Mouse (Mus musculus) stomach, embryonic 16.5 days (tissue): ENCODE measurements around the gene Trim2. TPM values are rescaled to one million over a fixed set of nuclear protein-coding genes. Genes with fewer than 3 reads are reported as not detected.

Experiments
- ATAC-seq: fragments of 200-750 bp; cut with Nextera tagmentation; 2 replicates; pipeline ENCODE4 v1.8.0; 2017; ENCODE audit warnings: moderate number of reproducible peaks, moderate TSS enrichment; ENCODE audit not compliant: insufficient read depth, low FRiP score
- H3K27ac ChIP-seq: fragments of 300-500 bp; sonication (generic); 2 replicates; pipeline ENCODE4 v1.5.1; 2014; ENCODE audit warnings: low read length
- H3K27me3 ChIP-seq: fragments of 300-500 bp; sonication (generic); 2 replicates; pipeline ENCODE4 v1.6.1; 2014; ENCODE audit warnings: low read length, control low read depth, mixed read lengths; ENCODE audit not compliant: control insufficient read depth, insufficient read depth
- H3K36me3 ChIP-seq: fragments of 300-500 bp; sonication (generic); 2 replicates; pipeline ENCODE4 v1.6.1; 2014; ENCODE audit warnings: low read length; ENCODE audit not compliant: control insufficient read depth, insufficient read depth
- H3K4me1 ChIP-seq: fragments of 300-500 bp; sonication (generic); 2 replicates; pipeline ENCODE4 v1.6.1; 2014; ENCODE audit warnings: low read length, control low read depth, mixed read lengths; ENCODE audit not compliant: control insufficient read depth, insufficient read depth
- H3K4me2 ChIP-seq: fragments of 300-500 bp; sonication (generic); 2 replicates; pipeline ENCODE4 v1.6.1; 2014; ENCODE audit warnings: low read depth, low read length, mixed read lengths
- H3K4me3 ChIP-seq: fragments of 300-500 bp; sonication (generic); replicated peaks from 2 replicates; pipeline ENCODE4 v1.5.1; 2014; ENCODE audit warnings: mild to moderate bottlenecking, low read length
- H3K9ac ChIP-seq: fragments of 300-500 bp; sonication (generic); 2 replicates; pipeline ENCODE4 v1.6.1; 2014; ENCODE audit warnings: low read length
- H3K9me3 ChIP-seq: fragments of 300-500 bp; sonication (generic); replicated peaks from 2 replicates; pipeline ENCODE4 v1.6.1; 2016; ENCODE audit warnings: low read length, control low read depth; ENCODE audit not compliant: control insufficient read depth
- WGBS: fragments of 180-500 bp; shearing (Covaris S2); extraction: QIAGEN DNeasy Blood & Tissue Kit; methylation state at CpG from one replicate; pipeline ENCODE4 v1.1.7; 2014; 5-methylcytosine and 5-hydroxymethylcytosine counted together
- polyA plus RNA-seq: library from polyadenylated mRNA; unstranded; fragments of >200 nt; fragmentation: Nextera tagmentation; extraction: Ambion mirVana; gene quantifications from 2 replicates; pipeline ENCODE4 v1.2.1, GENCODE M21; 2015

The Trim2 gene
- polyA plus RNA-seq, 1 experiment from 2014 or later, result 33.4 TPM

DNA sequence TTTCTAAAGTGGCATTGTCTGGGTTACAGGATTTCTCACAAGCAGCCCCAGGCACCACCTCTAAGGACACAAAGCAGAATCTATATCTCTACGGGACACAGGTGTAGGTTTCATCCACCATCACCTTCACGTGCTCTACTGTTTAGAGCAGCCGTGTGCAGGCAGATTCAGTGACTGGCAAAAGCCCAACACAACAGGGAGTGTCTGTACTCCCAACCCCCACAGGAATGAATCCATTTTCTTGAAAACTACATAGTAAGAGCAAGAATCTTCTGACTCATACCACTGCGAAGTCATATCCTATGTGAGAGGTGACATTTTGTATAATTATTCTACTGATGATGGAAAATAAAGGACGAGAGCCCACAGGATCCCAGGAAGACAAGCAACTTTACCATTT lies 5.6 kb upstream of the Trim2 start:
- 71% methylated on average over 5 of the region's 5 CpGs for WGBS
- no peaks in the 10 kb centered on the region for H3K27me3 ChIP-seq

DNA sequence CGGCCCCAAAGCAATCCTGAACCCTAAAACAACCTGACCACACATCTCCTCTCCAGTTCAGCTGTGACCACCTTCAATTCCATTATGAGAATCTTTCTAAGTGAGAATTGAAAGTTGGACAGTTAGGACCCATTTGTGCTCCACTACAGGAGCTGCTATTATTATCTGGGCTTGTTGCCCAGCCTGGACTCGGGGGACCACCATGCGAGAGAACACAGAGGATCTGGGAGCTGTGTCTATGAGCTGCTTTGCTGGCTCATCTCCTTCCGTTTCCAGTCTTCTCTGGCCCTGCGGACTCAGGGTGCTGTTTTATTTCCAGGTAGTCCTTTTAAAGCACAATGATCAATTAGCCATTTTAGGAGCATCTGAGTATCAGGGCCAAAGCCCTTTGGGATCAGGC lies 839 bp upstream of the Trim2 start:
- H3K27ac ChIP-seq, result no peak overlapping the region
- H3K4me1 ChIP-seq, result peaks cover 8% of the 10 kb centered on the region; the same call in 1 of the 2 replicates
- peaks cover 25% of the 10 kb centered on the region; the same call in 1 of the 2 replicates for H3K27me3 ChIP-seq
- H3K36me3 ChIP-seq, result no peaks in the 10 kb centered on the region
- no peak overlapping the region for H3K4me2 ChIP-seq
- ATAC-seq, result no peak
- 70% methylated on average over 5 of the region's 5 CpGs for WGBS
- H3K9me3 ChIP-seq, result peaks cover 4% of the 10 kb centered on the region; the same call in 1 of the 2 replicates
- H3K4me3 ChIP-seq, result no peak overlapping the region
- H3K9ac ChIP-seq, result no peak overlapping the region

More for the DNA sequence above, 5.6 kb upstream of the Trim2 start:
- Histone ChIP-seq H3K9ac (no peak overlapping the region), H3K9me3 (no peaks in the 10 kb centered on the region), H3K36me3 (no peaks in the 10 kb centered on the region), H3K27ac (no peak overlapping the region), H3K4me3 (no peak overlapping the region), H3K4me2 (no peak overlapping the region), H3K4me1 (peaks cover 10% of the 10 kb centered on the region)
- ATAC-seq, result no peak

DNA sequence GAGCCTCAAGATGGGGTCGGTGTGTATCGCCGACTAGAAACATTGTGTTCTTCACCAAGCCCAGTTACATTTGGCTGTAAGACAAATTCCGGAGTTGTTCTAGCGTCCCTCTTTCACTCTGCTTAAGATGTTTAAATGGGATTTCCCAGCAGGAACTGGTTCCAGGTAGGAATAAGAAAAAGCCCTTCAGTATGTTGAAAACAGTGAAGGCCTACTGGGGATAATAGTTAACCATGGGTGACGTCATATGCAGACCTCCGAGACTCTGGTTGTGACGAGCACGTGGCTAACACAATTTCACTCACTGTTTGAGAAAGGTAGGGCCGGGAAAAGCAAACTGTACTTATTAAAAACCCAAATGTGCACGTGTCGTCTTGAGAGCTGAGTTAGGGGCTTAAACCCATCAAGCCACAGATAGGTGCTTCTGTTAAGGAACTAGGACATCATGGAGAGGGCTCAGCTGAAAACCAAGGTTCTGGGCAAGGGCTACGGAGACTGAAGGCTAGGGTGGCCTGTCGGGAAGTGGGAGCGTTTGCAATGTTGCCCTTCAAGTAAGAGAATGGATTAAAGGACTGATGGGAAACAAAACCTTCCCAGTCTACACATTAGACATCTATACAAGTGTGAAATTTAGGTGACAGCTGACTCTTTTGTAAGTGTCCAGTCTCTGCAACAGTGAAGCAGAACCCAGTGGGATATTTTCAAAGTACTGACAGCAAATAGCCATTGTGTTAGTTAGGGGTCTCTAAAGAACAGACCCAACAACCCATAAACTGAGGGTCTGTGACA lies 761 bp downstream of the Trim2 start:
- 0 out of 2 replicates have a peak, but pooled peaks have one; percentile 10 for ATAC-seq
- Histone ChIP-seq H3K4me3 (no peak overlapping the region), H3K27me3 (peaks cover 25% of the 10 kb centered on the region; the same call in 1 of the 2 replicates), H3K36me3 (no peaks in the 10 kb centered on the region), H3K27ac (no peak overlapping the region), H3K9ac (no peak overlapping the region), H3K9me3 (peaks cover 4% of the 10 kb centered on the region; the same call in 1 of the 2 replicates), H3K4me1 (peaks cover 8% of the 10 kb centered on the region; the same call in 1 of the 2 replicates), H3K4me2 (peak overlapping the region; percentile 90)
- 43% methylated on average over 15 of the region's 15 CpGs for WGBS

DNA sequence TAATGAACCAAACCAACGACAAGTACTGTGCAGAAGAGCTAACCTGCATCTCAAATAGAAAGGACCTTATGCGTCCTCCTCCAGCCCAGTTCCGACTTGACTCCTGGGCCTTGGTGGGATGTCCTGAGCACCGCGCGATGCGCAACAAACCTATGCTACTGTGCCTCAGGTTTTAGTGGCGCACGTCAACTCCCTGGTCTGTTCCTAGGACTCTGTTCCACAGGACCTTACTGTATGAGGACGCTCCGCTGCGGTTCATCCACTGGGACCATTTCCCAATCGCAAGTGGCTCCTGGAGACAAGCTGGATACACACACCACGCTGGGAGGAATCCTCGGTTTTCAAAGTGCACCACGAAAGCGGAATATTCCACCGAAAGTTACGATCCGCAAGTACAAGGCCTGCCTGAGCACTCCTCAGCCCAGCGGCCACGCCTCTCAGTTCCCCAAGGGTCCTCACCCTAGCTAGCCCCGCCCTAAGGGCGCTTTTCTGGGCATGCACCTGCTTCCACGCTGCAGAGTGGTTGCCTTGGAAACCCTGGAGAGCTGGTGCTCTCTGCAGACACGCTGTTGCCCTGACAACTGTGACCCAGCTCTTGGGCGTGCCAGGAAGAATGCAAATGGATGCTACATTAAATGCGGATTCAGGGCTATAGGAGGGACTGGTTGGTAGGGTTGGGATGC lies 1.5 kb downstream of the Trim2 start:
- Histone ChIP-seq H3K9me3 (peaks cover 4% of the 10 kb centered on the region; the same call in 1 of the 2 replicates), H3K36me3 (no peaks in the 10 kb centered on the region), H3K4me2 (peak overlapping the region; percentile 90), H3K9ac (peak overlapping the region; percentile 59; the same call in 1 of the 2 replicates), H3K27ac (no peak overlapping the region), H3K4me1 (peaks cover 8% of the 10 kb centered on the region; the same call in 1 of the 2 replicates), H3K4me3 (peak overlapping the region; percentile 43), H3K27me3 (peaks cover 25% of the 10 kb centered on the region; the same call in 1 of the 2 replicates)
- 3% methylated on average over 28 of the region's 28 CpGs for WGBS
- peak; percentile 89 for ATAC-seq

- Histone ChIP-seq H3K9me3 (peaks cover 4% of the 10 kb centered on the region; the same call in 1 of the 2 replicates), H3K4me1 (peaks cover 8% of the 10 kb centered on the region; the same call in 1 of the 2 replicates), H3K4me3 (peak overlapping the region; percentile 43), H3K27me3 (peaks cover 25% of the 10 kb centered on the region; the same call in 1 of the 2 replicates), H3K4me2 (peak overlapping the region; percentile 90), H3K9ac (peak overlapping the region; percentile 59), H3K27ac (no peak overlapping the region), H3K36me3 (no peaks in the 10 kb centered on the region)
- peak; percentile 35; the same call in 1 of the 2 replicates for ATAC-seq
- 2% methylated on average over 32 of the region's 32 CpGs for WGBS
Observed at GRCm38 (mm10) chr3:84304339-84305009, 2.2 kb downstream of the Trim2 start.

DNA sequence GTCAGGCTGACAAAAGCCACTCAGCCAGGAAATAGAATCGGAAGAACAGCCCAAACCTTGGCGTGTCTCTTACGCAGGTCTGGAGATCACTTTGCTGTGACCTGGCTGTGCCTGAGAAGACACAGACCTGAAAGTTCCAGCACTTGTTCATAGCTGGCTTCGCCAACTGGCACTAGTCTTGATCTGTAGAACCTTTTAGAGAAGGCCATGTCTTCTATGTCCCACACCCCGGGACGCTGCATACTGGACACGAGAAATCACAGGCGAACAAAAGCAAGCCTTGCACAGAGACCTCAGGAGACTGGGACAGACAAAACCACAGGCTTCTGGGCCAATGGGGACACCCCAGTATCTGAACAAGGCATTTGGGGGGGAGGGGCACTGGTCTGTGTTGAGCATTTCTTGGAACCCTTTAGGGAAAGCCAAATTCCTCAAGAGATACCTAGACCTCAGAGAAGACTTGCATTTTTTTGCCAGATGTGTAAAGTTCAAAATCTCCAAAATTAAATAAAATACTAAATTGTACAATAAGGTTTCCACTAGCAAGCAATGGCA lies 3.2 kb downstream of the Trim2 start:
- ATAC-seq, result no peak
- no peak overlapping the region for H3K4me2 ChIP-seq
- H3K4me3 ChIP-seq, result no peak overlapping the region
- WGBS, result 87% methylated on average over 8 of the region's 8 CpGs
- H3K27ac ChIP-seq, result no peak overlapping the region
- H3K27me3 ChIP-seq, result peaks cover 25% of the 10 kb centered on the region; the same call in 1 of the 2 replicates
- no peaks in the 10 kb centered on the region for H3K36me3 ChIP-seq
- H3K9ac ChIP-seq, result no peak overlapping the region
- peaks cover 8% of the 10 kb centered on the region; the same call in 1 of the 2 replicates for H3K4me1 ChIP-seq
- peaks cover 4% of the 10 kb centered on the region; the same call in 1 of the 2 replicates for H3K9me3 ChIP-seq

GRCm38 (mm10) chr3:84302273-84302672 lies 4.4 kb downstream of the Trim2 start:
- H3K4me1 ChIP-seq, result peaks cover 8% of the 10 kb centered on the region; the same call in 1 of the 2 replicates
- H3K27me3 ChIP-seq, result peaks cover 25% of the 10 kb centered on the region; the same call in 1 of the 2 replicates
- 17% methylated on average over 4 of the region's 4 CpGs for WGBS
- H3K9ac ChIP-seq, result no peak overlapping the region
- H3K9me3 ChIP-seq, result peaks cover 4% of the 10 kb centered on the region; the same call in 1 of the 2 replicates
- H3K27ac ChIP-seq, result no peak overlapping the region
- no peak overlapping the region for H3K4me2 ChIP-seq
- no peak; the same call in 1 of the 2 replicates for ATAC-seq
- no peaks in the 10 kb centered on the region for H3K36me3 ChIP-seq
- H3K4me3 ChIP-seq, result no peak overlapping the region

DNA sequence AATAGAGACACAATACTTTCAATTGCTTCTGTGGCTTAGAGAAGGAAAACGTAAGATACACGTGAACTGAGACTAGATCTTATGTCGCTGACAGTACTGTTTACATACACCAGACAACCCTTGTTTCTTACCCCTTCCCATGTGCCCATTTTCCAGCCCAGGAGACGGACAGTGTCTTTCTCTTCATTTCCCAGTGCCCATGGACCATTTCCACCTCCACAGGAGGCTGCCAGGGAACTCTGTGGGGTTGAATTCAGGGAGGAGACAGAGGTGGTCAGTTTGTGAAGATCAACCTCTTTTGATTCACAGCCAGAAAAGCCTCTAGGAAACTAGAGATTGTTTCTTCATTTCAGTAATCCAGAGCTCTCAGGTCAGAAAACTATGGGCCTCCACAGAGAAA lies 5.0 kb downstream of the Trim2 start:
- Histone ChIP-seq H3K9ac (no peak overlapping the region), H3K27ac (no peak overlapping the region), H3K4me1 (peaks cover 8% of the 10 kb centered on the region; the same call in 1 of the 2 replicates), H3K27me3 (peaks cover 24% of the 10 kb centered on the region; the same call in 1 of the 2 replicates), H3K4me2 (no peak overlapping the region), H3K36me3 (no peaks in the 10 kb centered on the region), H3K4me3 (no peak overlapping the region), H3K9me3 (peaks cover 4% of the 10 kb centered on the region; the same call in 1 of the 2 replicates)
- no peak for ATAC-seq
- WGBS, result 82% methylated on average over 4 of the region's 4 CpGs
